Mouse (Mus musculus): ENCODE measurements around the gene Dnah11. TPM values are rescaled to one million over a fixed set of nuclear protein-coding genes. Genes with fewer than 3 reads are reported as not detected.

Gene Dnah11
- polyA plus RNA-seq, 1 experiment from 2014 or later: not detected

- Histone ChIP-seq H3K4me1 (ENCODE audit: control insufficient read depth in 2 of 2, insufficient read depth in 2 of 2, low read length in 2 of 2) (no peaks in the 10 kb centered on the region), H3K9me3 (ENCODE audit: control insufficient read depth, low read length) (no peaks in the 10 kb centered on the region), H3K9ac (ENCODE audit: low read length) (no peak overlapping the region), H3K27ac (replicated peaks in 1 of 2; ENCODE audit: control insufficient read depth in 1 of 2, insufficient read depth in 1 of 2, low read depth in 2 of 2, low read length in 2 of 2) (no peak overlapping the region), H3K36me3 (ENCODE audit: control insufficient read depth, insufficient read depth, low read length) (no peaks in the 10 kb centered on the region), H3K27me3 (ENCODE audit: control insufficient read depth, insufficient read depth, low read length) (no peaks in the 10 kb centered on the region), H3K4me2 (ENCODE audit: low read length) (no peak overlapping the region), H3K4me3 (ENCODE audit: control insufficient read depth in 1 of 2, insufficient read depth in 1 of 2, low read depth in 1 of 2, low read length in 2 of 2) (no peak overlapping the region)
- WGBS: 80% methylated on average over 4 of the region's 4 CpGs
- ATAC-seq (ENCODE audit: insufficient number of reproducible peaks, insufficient read depth, low FRiP score, low read depth): no peak
Observed at GRCm38 (mm10) chr12:118094946-118095345, 103.9 kb downstream of the Dnah11 start.

GRCm38 (mm10) chr12:118085291-118085690 is 113.6 kb downstream of the Dnah11 start:
- Histone ChIP-seq H3K36me3 (ENCODE audit: control insufficient read depth, insufficient read depth, low read length) (no peaks in the 10 kb centered on the region), H3K27me3 (ENCODE audit: control insufficient read depth, insufficient read depth, low read length) (no peaks in the 10 kb centered on the region), H3K4me1 (ENCODE audit: control insufficient read depth in 2 of 2, insufficient read depth in 2 of 2, low read length in 2 of 2) (no peaks in the 10 kb centered on the region), H3K4me3 (ENCODE audit: control insufficient read depth in 1 of 2, insufficient read depth in 1 of 2, low read depth in 1 of 2, low read length in 2 of 2) (no peak overlapping the region), H3K9me3 (ENCODE audit: control insufficient read depth, low read length) (no peaks in the 10 kb centered on the region), H3K27ac (replicated peaks in 1 of 2; ENCODE audit: control insufficient read depth in 1 of 2, insufficient read depth in 1 of 2, low read depth in 2 of 2, low read length in 2 of 2) (no peak overlapping the region), H3K9ac (ENCODE audit: low read length) (no peak overlapping the region), H3K4me2 (ENCODE audit: low read length) (no peak overlapping the region)
- WGBS: 76% methylated on average over 1 of the region's 1 CpGs
- no peak for ATAC-seq (ENCODE audit: insufficient number of reproducible peaks, insufficient read depth, low FRiP score, low read depth)

DNA sequence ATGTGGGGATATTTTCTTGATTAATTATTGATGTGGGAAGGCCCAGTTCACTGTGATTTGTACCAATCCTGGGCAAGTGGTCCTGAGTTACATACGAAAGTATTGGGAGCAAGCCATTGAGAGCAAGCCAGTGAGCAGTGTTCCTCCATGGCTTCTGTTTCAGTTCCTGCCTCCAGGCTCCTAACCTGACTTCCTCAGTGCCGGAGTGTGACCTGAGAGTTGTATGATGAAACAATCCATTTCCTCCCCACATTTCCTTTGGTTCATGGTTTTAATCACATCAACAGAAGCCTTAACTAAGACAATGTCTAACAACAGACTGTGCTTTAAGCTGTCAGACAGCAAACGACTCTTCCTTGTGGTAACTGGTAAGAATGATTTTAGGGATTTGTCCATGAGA is 114.0 kb downstream of the Dnah11 start:
- no peaks in the 10 kb centered on the region for H3K4me1 ChIP-seq (ENCODE audit: control insufficient read depth in 2 of 2, insufficient read depth in 2 of 2, low read length in 2 of 2)
- H3K9ac ChIP-seq (ENCODE audit: low read length): no peak overlapping the region
- no peaks in the 10 kb centered on the region for H3K36me3 ChIP-seq (ENCODE audit: control insufficient read depth, insufficient read depth, low read length)
- H3K4me2 ChIP-seq (ENCODE audit: low read length): no peak overlapping the region
- no peaks in the 10 kb centered on the region for H3K27me3 ChIP-seq (ENCODE audit: control insufficient read depth, insufficient read depth, low read length)
- no peaks in the 10 kb centered on the region for H3K9me3 ChIP-seq (ENCODE audit: control insufficient read depth, low read length)
- no peak overlapping the region for H3K4me3 ChIP-seq (ENCODE audit: control insufficient read depth in 1 of 2, insufficient read depth in 1 of 2, low read depth in 1 of 2, low read length in 2 of 2)
- WGBS: 78% methylated on average over 3 of the region's 3 CpGs
- no peak for ATAC-seq (ENCODE audit: insufficient number of reproducible peaks, insufficient read depth, low FRiP score, low read depth)
- H3K27ac ChIP-seq (replicated peaks in 1 of 2; ENCODE audit: control insufficient read depth in 1 of 2, insufficient read depth in 1 of 2, low read depth in 2 of 2, low read length in 2 of 2): no peak overlapping the region

- Histone ChIP-seq H3K27ac (replicated peaks in 1 of 2; ENCODE audit: control insufficient read depth in 1 of 2, insufficient read depth in 1 of 2, low read depth in 2 of 2, low read length in 2 of 2) (no peak overlapping the region), H3K27me3 (ENCODE audit: control insufficient read depth, insufficient read depth, low read length) (no peaks in the 10 kb centered on the region), H3K9me3 (ENCODE audit: control insufficient read depth, low read length) (no peaks in the 10 kb centered on the region), H3K4me1 (ENCODE audit: control insufficient read depth in 2 of 2, insufficient read depth in 2 of 2, low read length in 2 of 2) (no peaks in the 10 kb centered on the region), H3K9ac (ENCODE audit: low read length) (no peak overlapping the region), H3K4me3 (ENCODE audit: control insufficient read depth in 1 of 2, insufficient read depth in 1 of 2, low read depth in 1 of 2, low read length in 2 of 2) (no peak overlapping the region), H3K4me2 (ENCODE audit: low read length) (no peak overlapping the region), H3K36me3 (ENCODE audit: control insufficient read depth, insufficient read depth, low read length) (no peaks in the 10 kb centered on the region)
- no peak for ATAC-seq (ENCODE audit: insufficient number of reproducible peaks, insufficient read depth, low FRiP score, low read depth)
- WGBS: 54% methylated on average over 5 of the region's 5 CpGs
Observed at GRCm38 (mm10) chr12:118084134-118084533, 114.7 kb downstream of the Dnah11 start.

DNA sequence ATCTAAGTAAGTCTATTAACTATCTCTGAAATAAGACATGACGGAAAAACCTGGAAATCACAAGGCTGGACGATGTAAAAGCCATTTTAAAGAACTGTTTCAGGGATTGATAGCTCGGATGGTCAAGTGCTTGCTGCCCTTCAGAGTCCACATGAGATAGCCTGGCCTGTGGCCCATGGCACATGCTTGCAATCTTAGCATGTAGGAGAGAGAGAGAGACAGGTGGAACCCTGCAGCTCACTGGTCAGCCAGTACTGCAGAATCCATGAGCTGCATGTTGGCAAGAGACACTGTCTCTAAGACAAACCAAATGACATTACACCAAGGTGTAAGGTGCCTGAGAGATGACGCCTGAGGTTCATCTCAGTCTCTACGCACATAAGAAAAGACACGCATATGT is 118.4 kb downstream of the Dnah11 start:
- WGBS: 87% methylated on average over 6 of the region's 6 CpGs
- Histone ChIP-seq H3K9ac (ENCODE audit: low read length) (no peak overlapping the region), H3K36me3 (ENCODE audit: control insufficient read depth, insufficient read depth, low read length) (no peaks in the 10 kb centered on the region), H3K27ac (replicated peaks in 1 of 2; ENCODE audit: control insufficient read depth in 1 of 2, insufficient read depth in 1 of 2, low read depth in 2 of 2, low read length in 2 of 2) (no peak overlapping the region), H3K4me3 (ENCODE audit: control insufficient read depth in 1 of 2, insufficient read depth in 1 of 2, low read depth in 1 of 2, low read length in 2 of 2) (no peak overlapping the region), H3K27me3 (ENCODE audit: control insufficient read depth, insufficient read depth, low read length) (no peaks in the 10 kb centered on the region), H3K9me3 (ENCODE audit: control insufficient read depth, low read length) (no peaks in the 10 kb centered on the region), H3K4me1 (ENCODE audit: control insufficient read depth in 2 of 2, insufficient read depth in 2 of 2, low read length in 2 of 2) (peaks cover 3 to 5% of the 10 kb centered on the region in 2 experiments; a peak in 3 of 4 replicates), H3K4me2 (ENCODE audit: low read length) (no peak overlapping the region)
- ATAC-seq (ENCODE audit: insufficient number of reproducible peaks, insufficient read depth, low FRiP score, low read depth): no peak

GRCm38 (mm10) chr12:118078434-118078989 is 120.3 kb downstream of the Dnah11 start:
- Histone ChIP-seq H3K27ac (replicated peaks in 1 of 2; ENCODE audit: control insufficient read depth in 1 of 2, insufficient read depth in 1 of 2, low read depth in 2 of 2, low read length in 2 of 2) (peak overlapping the region in 1 of 2 experiments; percentile 17; a peak in 3 of 4 replicates), H3K4me2 (ENCODE audit: low read length) (peak overlapping the region; percentile 30)
- WGBS: 16% methylated on average over 9 of the region's 9 CpGs

GRCm38 (mm10) chr12:118076802-118077201 is 122.0 kb downstream of the Dnah11 start:
- no peak overlapping the region for H3K9ac ChIP-seq (ENCODE audit: low read length)
- peaks cover 3 to 5% of the 10 kb centered on the region in 2 experiments; a peak in 3 of 4 replicates for H3K4me1 ChIP-seq (ENCODE audit: control insufficient read depth in 2 of 2, insufficient read depth in 2 of 2, low read length in 2 of 2)
- WGBS: 86% methylated on average over 3 of the region's 3 CpGs
- no peaks in the 10 kb centered on the region for H3K27me3 ChIP-seq (ENCODE audit: control insufficient read depth, insufficient read depth, low read length)
- H3K27ac ChIP-seq (replicated peaks in 1 of 2; ENCODE audit: control insufficient read depth in 1 of 2, insufficient read depth in 1 of 2, low read depth in 2 of 2, low read length in 2 of 2): no peak overlapping the region
- H3K9me3 ChIP-seq (ENCODE audit: control insufficient read depth, low read length): no peaks in the 10 kb centered on the region
- H3K4me2 ChIP-seq (ENCODE audit: low read length): no peak overlapping the region
- ATAC-seq (ENCODE audit: insufficient number of reproducible peaks, insufficient read depth, low FRiP score, low read depth): no peak
- H3K36me3 ChIP-seq (ENCODE audit: control insufficient read depth, insufficient read depth, low read length): no peaks in the 10 kb centered on the region
- H3K4me3 ChIP-seq (ENCODE audit: control insufficient read depth in 1 of 2, insufficient read depth in 1 of 2, low read depth in 1 of 2, low read length in 2 of 2): no peak overlapping the region

More at GRCm38 (mm10) chr12:118078434-118078989, 120.3 kb downstream of the Dnah11 start:
- no peak overlapping the region for H3K4me3 ChIP-seq (ENCODE audit: control insufficient read depth in 1 of 2, insufficient read depth in 1 of 2, low read depth in 1 of 2, low read length in 2 of 2)
- H3K27me3 ChIP-seq (ENCODE audit: control insufficient read depth, insufficient read depth, low read length): no peaks in the 10 kb centered on the region
- no peak overlapping the region for H3K9ac ChIP-seq (ENCODE audit: low read length)
- no peaks in the 10 kb centered on the region for H3K36me3 ChIP-seq (ENCODE audit: control insufficient read depth, insufficient read depth, low read length)
- H3K4me1 ChIP-seq (ENCODE audit: control insufficient read depth in 2 of 2, insufficient read depth in 2 of 2, low read length in 2 of 2): peaks cover 3 to 5% of the 10 kb centered on the region in 2 experiments; a peak in 3 of 4 replicates
- ATAC-seq (ENCODE audit: insufficient number of reproducible peaks, insufficient read depth, low FRiP score, low read depth): no peak; the same call in 1 of the 2 replicates
- no peaks in the 10 kb centered on the region for H3K9me3 ChIP-seq (ENCODE audit: control insufficient read depth, low read length)

Data from heart, embryonic 14.5 days (tissue).